Mouse (Mus musculus) kidney, postnatal 36 days (tissue): Measurements from ENCODE around the gene Prdx5.

Source experiments
- DNase-seq, 2 experiments: peaks; one replicate each; pipeline ENCODE4 v3.0.0; 2021 to 2022; ENCODE audit warnings: mixed read lengths in 2 of 2

The Prdx5 gene

GRCm38 (mm10) chr19:6936299-6936698, 26.4 kb upstream of the Prdx5 start:
- DNase-seq: peak in 1 of 2 experiments; percentile 66

- DNase-seq: no peak
Measured at GRCm38 (mm10) chr19:6934195-6934977, 24.5 kb upstream of the Prdx5 start, which contains the start of gene Kcnk4. TSS of gene Kcnk4 (minus strand) at chr19:6934515.

- peak in 1 of 2 experiments; percentile 52 for DNase-seq
Measured at GRCm38 (mm10) chr19:6933436-6934194, 23.7 kb upstream of the Prdx5 start.

- DNase-seq: no peak
Measured at GRCm38 (mm10) chr19:6933102-6933435, 23.2 kb upstream of the Prdx5 start.

- no peak for DNase-seq
Measured at GRCm38 (mm10) chr19:6932018-6932417, 22.1 kb upstream of the Prdx5 start.

- DNase-seq: no peak
Measured at GRCm38 (mm10) chr19:6931002-6931401, 21.1 kb upstream of the Prdx5 start.

- DNase-seq: no peak
Measured at GRCm38 (mm10) chr19:6928080-6928479, 18.2 kb upstream of the Prdx5 start.

- DNase-seq: peak in 1 of 2 experiments; percentile 77
Measured at GRCm38 (mm10) chr19:6926559-6927255, 16.8 kb upstream of the Prdx5 start.

- DNase-seq: peak in 1 of 2 experiments; percentile 44
Measured at GRCm38 (mm10) chr19:6925611-6926329, 15.9 kb upstream of the Prdx5 start.

- DNase-seq: no peak
Measured at GRCm38 (mm10) chr19:6925307-6925573, 15.3 kb upstream of the Prdx5 start, which contains the start of gene Catsperz. TSS of gene Catsperz (minus strand) at chr19:6925380.

- peak; percentile 91 to 97 for DNase-seq
Measured at GRCm38 (mm10) chr19:6924461-6925306, 14.8 kb upstream of the Prdx5 start.

GRCm38 (mm10) chr19:6922901-6923735, 13.2 kb upstream of the Prdx5 start:
- no peak for DNase-seq

GRCm38 (mm10) chr19:6921647-6922567, 12.0 kb upstream of the Prdx5 start, which contains the start of gene Esrra:
TSS of gene Esrra (minus strand) at chr19:6921813.
- DNase-seq: peak; percentile 100

GRCm38 (mm10) chr19:6920741-6921636, 11.1 kb upstream of the Prdx5 start:
- DNase-seq: peak in 1 of 2 experiments; percentile 67

GRCm38 (mm10) chr19:6919876-6920740, 10.2 kb upstream of the Prdx5 start:
- DNase-seq: peak; percentile 84 to 90

GRCm38 (mm10) chr19:6919431-6919830, 9.5 kb upstream of the Prdx5 start:
- DNase-seq: no peak

GRCm38 (mm10) chr19:6918321-6918720, 8.4 kb upstream of the Prdx5 start:
- peak in 1 of 2 experiments; percentile 41 for DNase-seq

GRCm38 (mm10) chr19:6916496-6916895, 6.6 kb upstream of the Prdx5 start:
- no peak for DNase-seq
